Mouse (Mus musculus) gastrocnemius, postnatal 14 days (tissue): Measurements from ENCODE around the gene Pmel. TPM values are rescaled to one million over a fixed set of nuclear protein-coding genes. Genes with fewer than 3 reads are reported as not detected.
A peak's percentile ranks its signal among the peaks of the same experiment; 100 is the strongest.

ENCODE experiments used
- DNase-seq: peaks from one replicate; pipeline ENCODE4 v3.0.0; 2021; ENCODE audit warnings: mixed read lengths
- intact Hi-C: fragments of 180-260 bp; cut with DNase I; formaldehyde crosslinking; loops from one replicate; pipeline ENCODE4 v1.15.1; 2025; ENCODE audit warnings: low total_unique reads
- total RNA-seq, 2 experiments: library from RNA; stranded (reverse); gene quantifications; 2 replicates each; pipeline ENCODE4 v1.2.3; 2021

The Pmel gene
- total RNA-seq, 2 experiments from 2014 or later, result 0.71 to 1.2 TPM

GRCm38 (mm10) chr10:128744680-128745601 lies 40.9 kb downstream of the Pmel start, which contains the start of gene Dgka:
Dgka (minus strand) TSS chr10:128744855.
- no peak for DNase-seq
- intact Hi-C loops, result loop anchor here (10.0 kb wide), 1 partner anchor 60 kb away; the partner anchor contains the start of genes Dnajc14 and Tmem198b

- intact Hi-C loops, result loop anchor here (10.0 kb wide), 1 partner anchor 59 kb away; the partner anchor contains the start of genes Dnajc14 and Tmem198b
- no peak for DNase-seq
Measured at GRCm38 (mm10) chr10:128745946-128746613, 42.1 kb downstream of the Pmel start.

- intact Hi-C loops, result loop anchor here (10.0 kb wide), 1 partner anchor 58 kb away; the partner anchor contains the start of genes Dnajc14 and Tmem198b
- no peak for DNase-seq
Measured at GRCm38 (mm10) chr10:128746972-128747645, 43.1 kb downstream of the Pmel start.

- peak; percentile 67 for DNase-seq
- intact Hi-C loops, result loop anchor here (10.0 kb wide), 1 partner anchor 57 kb away; the partner anchor contains the start of genes Dnajc14 and Tmem198b
Measured at GRCm38 (mm10) chr10:128747646-128748251, 43.8 kb downstream of the Pmel start, which contains the start of gene Pym1. Pym1 (plus strand) TSS chr10:128747889.

- DNase-seq, result peak; percentile 76
- intact Hi-C loops, result loop anchor here (10.0 kb wide), 1 partner anchor 56 kb away; the partner anchor contains the start of genes Dnajc14 and Tmem198b
Measured at GRCm38 (mm10) chr10:128748252-128748864, 44.4 kb downstream of the Pmel start.

Other genes starting within 250 kb of the Pmel start
- 10 to 100 TPM; 43.4 to 44.6 TPM for gene Smarcc2, start 244.9 kb upstream of the Pmel start, total RNA-seq
- 100 to 1,000 TPM; 214 to 276 TPM for gene Myl6, start 210.1 kb upstream of the Pmel start, total RNA-seq
- 100 to 1,000 TPM in 1 of 2 experiments, 10 to 100 TPM in 1; 54.6 to 180 TPM for gene Myl6b, start 205.5 kb upstream of the Pmel start, total RNA-seq
- gene Esyt1, start 178.3 kb upstream of the Pmel start, total RNA-seq, result 10 to 100 TPM; 21.6 to 24.0 TPM
- gene Zc3h10, start 156.4 kb upstream of the Pmel start, total RNA-seq, result 1 to 10 TPM; 5.0 to 6.4 TPM
- gene Rpl41, start 154.9 kb upstream of the Pmel start, total RNA-seq, result 1,000 to 10,000 TPM; 1,413 to 1,625 TPM
- 10 to 100 TPM; 50.2 to 54.0 TPM for gene Pa2g4, start 138.2 kb upstream of the Pmel start, total RNA-seq
- 1 to 10 TPM; 4.8 to 7.2 TPM for gene Erbb3, start 114.5 kb upstream of the Pmel start, total RNA-seq
- 100 to 1,000 TPM; 455 to 537 TPM for gene Rps26, start 77.4 kb upstream of the Pmel start, total RNA-seq
- gene Ikzf4, start 58.2 kb upstream of the Pmel start, total RNA-seq, result under 1 TPM; 0.25 to 0.58 TPM
- 10 to 100 TPM; 11.8 to 12.8 TPM for gene Suox, start 30.1 kb upstream of the Pmel start, total RNA-seq
- 10 to 100 TPM; 75.2 to 78.2 TPM for gene Rab5b, start 7.9 kb upstream of the Pmel start, total RNA-seq
- 1 to 10 TPM; 7.5 to 8.5 TPM for gene Cdk2, start 836 bp downstream of the Pmel start, total RNA-seq
- gene Dgka, start 40.7 kb downstream of the Pmel start, total RNA-seq, result 10 to 100 TPM in 1 of 2 experiments, 1 to 10 TPM in 1; 8.3 to 10.8 TPM
- gene Pym1, start 43.7 kb downstream of the Pmel start, total RNA-seq, result 10 to 100 TPM; 10.9 to 14.3 TPM
- gene Mmp19, start 86.7 kb downstream of the Pmel start, total RNA-seq, result 1 to 10 TPM; 3.2 TPM
- gene Dnajc14, start 99.9 kb downstream of the Pmel start, total RNA-seq, result 10 to 100 TPM; 23.3 to 24.5 TPM
- 1 to 10 TPM; 6.4 to 7.4 TPM for gene Tmem198b, start 100.2 kb downstream of the Pmel start, total RNA-seq
- gene Sarnp, start 113.1 kb downstream of the Pmel start, total RNA-seq, result 10 to 100 TPM; 33.3 to 36.3 TPM
- gene Ormdl2, start 117.5 kb downstream of the Pmel start, total RNA-seq, result 1 to 10 TPM; 5.8 to 6.3 TPM
- gene Gdf11, start 187.5 kb downstream of the Pmel start, total RNA-seq, result 1 to 10 TPM; 6.7 to 7.1 TPM
- 100 to 1,000 TPM; 121 to 151 TPM for gene Cd63, start 196.8 kb downstream of the Pmel start, total RNA-seq
- 1 to 10 TPM; 5.6 to 7.7 TPM for gene Rdh5, start 218.7 kb downstream of the Pmel start, total RNA-seq
- gene Bloc1s1, start 219.8 kb downstream of the Pmel start, total RNA-seq, result 100 to 1,000 TPM; 174 to 181 TPM
- gene Itga7, start 229.6 kb downstream of the Pmel start, total RNA-seq, result 10 to 100 TPM; 88.7 to 94.7 TPM